Mouse (Mus musculus) cerebellum, postnatal 14 days (tissue): ENCODE data around the gene Tmem168.

Source experiments
- DNase-seq, 2 experiments: peaks; one replicate each; pipeline ENCODE4 v3.0.0; 2021; ENCODE audit warnings: mixed read lengths in 2 of 2

Tmem168 gene

DNA sequence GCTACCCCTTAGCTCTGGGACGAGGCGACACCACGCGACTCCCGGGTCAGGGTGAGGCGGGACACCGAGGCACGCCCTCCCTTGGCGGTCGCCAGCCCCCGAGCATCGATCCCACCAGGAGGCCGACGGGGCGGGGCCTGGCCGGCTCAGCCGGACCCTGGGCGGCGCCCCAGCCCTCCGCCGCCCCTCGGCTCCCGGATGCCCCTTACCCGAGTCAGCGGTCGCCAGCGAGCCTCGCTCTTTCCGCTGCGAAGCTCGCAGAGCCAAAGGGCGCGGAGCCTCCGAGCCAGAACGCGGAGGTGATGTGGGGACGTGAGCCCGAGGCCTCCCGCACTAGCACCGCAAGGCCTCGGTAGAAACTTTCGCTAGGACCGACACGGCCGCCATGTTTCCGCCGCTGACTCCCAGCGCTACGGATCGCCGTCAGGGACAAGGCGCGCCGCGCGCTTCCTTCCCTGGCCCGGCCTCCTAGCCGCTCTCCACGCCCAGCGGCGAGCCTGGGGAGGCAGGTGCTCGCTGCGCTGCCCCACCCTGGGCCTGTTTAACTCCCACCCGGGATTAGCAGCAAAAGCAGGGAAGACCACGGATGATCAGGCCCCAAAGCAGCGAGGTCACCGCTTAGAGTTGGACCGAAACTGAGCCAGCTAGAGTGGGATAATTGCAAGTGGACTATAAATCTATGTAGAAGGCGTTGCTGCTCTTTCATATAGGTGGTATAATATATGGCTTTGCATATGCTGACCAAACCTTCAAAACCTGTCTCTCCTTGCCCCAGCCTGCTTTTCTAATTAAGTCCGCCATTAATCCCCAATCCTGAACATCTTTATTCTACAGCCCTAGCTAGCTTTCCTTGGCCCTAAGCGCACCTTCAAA is at the start of gene Tmem168:
Gene Tmem168, minus strand, starts transcription at position 480 of the 873 bp plus-strand sequence.
- peak; percentile 95 to 97 for DNase-seq

DNA sequence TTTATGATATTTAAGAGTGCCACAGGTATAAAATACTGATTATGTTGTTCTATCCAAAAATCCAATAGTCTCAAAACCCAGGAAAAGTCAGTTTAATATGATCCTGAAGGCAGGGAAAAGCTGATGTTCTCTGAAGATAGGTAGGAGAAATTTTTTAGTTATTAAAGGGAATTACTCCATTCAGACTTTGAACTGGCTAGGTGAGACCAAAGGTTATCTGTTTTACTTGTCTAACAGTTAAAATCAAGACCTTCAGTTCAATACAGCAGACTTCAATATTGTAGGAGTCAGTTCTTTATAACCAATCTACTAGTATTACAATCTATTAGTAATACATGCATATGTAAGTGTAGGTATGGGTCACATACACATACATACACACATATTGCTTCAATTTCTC is 46.2 kb upstream of the Tmem168 start:
- no peak for DNase-seq

- no peak for DNase-seq
Measured at GRCm38 (mm10) chr6:13652284-13652683, 44.4 kb upstream of the Tmem168 start.

DNA sequence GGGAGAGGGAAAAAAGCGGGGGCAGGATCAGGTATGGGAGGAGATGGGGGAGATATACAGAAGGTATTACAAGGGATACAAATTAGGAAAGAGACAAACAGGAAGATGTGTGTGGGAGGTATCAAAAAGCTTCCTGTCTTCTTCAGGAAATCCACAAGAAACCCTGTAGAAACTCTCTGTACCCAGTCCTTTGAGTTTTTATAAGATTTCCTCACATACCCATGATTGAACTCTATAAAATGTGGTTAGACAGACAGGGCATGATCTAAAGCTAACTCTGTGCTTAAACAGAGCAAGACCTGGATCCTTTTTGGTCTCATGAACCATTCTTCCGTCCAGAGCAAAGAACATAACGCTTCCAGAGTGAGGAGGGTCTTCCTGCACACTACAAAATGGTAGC is 43.0 kb upstream of the Tmem168 start:
- DNase-seq: no peak

DNA sequence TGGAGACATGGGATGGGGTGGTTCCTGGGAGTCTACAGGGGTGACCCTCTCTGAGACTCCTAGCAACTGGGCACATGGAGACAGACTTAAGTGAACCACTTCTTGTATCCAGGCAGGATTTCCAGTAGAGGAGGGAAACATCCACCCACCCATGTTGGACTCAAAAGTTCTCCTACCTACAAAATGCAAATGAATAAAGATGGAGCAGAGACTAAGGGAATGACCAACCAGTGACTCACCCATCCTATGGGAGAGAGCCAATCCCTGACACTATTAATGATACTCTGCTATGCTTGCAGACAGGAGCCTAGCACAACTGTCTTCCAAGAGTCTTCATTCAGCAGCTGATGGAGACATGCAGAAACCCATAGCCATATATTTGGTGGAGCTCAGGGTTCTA is 40.4 kb upstream of the Tmem168 start:
- DNase-seq: no peak

- DNase-seq: peak; percentile 18 to 38
Measured at GRCm38 (mm10) chr6:13636582-13636989, 28.7 kb upstream of the Tmem168 start.

DNA sequence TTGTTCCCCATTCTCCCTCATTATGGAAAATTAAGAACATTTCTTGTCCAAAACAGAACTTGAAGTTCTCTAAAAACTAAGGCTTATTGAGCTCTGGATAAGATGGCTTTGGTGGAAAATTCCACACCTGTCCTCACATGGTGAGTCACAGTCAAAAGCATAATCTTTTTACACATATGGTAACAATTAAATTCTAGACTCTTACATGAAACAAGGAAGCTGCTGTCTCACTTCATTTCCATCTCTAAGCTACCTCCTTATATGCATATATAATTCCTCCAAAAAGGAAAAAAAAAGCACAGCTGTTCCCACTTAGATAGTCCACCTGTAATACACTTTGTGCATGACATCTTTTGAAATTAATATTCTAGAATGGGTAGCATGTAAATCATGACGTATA is 24.7 kb upstream of the Tmem168 start:
- no peak for DNase-seq

- no peak for DNase-seq
Measured at GRCm38 (mm10) chr6:13630607-13631006, 22.7 kb upstream of the Tmem168 start.

GRCm38 (mm10) chr6:13619618-13620017 is 11.7 kb upstream of the Tmem168 start:
- DNase-seq: no peak

DNA sequence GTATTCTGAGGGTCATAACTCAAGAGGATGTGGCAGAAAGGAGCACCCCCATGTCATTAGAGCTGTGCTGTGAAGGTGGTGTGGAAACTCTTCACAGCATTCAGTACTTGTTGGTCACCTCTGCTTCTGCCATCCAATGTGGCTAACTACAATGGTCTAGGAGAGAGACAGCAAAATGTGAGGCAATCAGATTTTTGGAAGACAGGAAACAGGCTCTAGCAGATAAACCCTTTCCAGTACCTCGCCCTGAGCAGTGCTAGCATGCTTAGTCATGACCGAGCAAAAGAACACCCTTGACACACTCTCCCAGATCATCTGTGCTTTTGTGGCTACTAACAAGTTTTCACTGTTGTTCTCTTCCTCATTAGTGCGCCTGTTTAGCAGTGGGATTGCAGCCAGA is 9.2 kb upstream of the Tmem168 start:
- DNase-seq: no peak

- DNase-seq: no peak
Measured at GRCm38 (mm10) chr6:13614568-13614967, 6.7 kb upstream of the Tmem168 start.

- DNase-seq: no peak
Measured at GRCm38 (mm10) chr6:13613671-13614070, 5.8 kb upstream of the Tmem168 start.

GRCm38 (mm10) chr6:13610869-13611268 is 3.0 kb upstream of the Tmem168 start:
- no peak for DNase-seq

GRCm38 (mm10) chr6:13609353-13610140 is 1.6 kb upstream of the Tmem168 start:
- no peak for DNase-seq

- no peak for DNase-seq
Measured at GRCm38 (mm10) chr6:13606921-13607620, 829 bp downstream of the Tmem168 start.

GRCm38 (mm10) chr6:13606394-13606793 is 1.5 kb downstream of the Tmem168 start:
- no peak for DNase-seq

DNA sequence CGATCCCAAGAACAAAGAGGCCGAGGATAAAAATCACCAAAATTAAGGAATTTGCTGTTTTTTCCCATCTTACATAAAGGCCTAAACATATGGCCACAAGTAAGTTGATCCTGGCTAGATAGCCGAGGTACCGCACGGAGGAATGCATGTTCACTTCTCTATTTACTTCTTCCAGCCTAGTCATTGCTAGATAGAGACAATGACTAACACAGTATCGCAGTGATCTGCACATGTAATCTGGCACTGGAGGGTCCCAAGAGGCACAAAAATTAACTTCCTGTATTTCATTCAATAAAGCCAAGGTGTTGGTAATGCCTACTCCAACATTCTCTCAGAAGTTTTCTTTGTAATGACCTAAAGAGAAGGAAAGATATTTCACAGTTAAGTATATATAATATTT is 4.8 kb downstream of the Tmem168 start:
- no peak for DNase-seq

- peak; percentile 17 to 27 for DNase-seq
Measured at GRCm38 (mm10) chr6:13601587-13601986, 6.3 kb downstream of the Tmem168 start.

DNA sequence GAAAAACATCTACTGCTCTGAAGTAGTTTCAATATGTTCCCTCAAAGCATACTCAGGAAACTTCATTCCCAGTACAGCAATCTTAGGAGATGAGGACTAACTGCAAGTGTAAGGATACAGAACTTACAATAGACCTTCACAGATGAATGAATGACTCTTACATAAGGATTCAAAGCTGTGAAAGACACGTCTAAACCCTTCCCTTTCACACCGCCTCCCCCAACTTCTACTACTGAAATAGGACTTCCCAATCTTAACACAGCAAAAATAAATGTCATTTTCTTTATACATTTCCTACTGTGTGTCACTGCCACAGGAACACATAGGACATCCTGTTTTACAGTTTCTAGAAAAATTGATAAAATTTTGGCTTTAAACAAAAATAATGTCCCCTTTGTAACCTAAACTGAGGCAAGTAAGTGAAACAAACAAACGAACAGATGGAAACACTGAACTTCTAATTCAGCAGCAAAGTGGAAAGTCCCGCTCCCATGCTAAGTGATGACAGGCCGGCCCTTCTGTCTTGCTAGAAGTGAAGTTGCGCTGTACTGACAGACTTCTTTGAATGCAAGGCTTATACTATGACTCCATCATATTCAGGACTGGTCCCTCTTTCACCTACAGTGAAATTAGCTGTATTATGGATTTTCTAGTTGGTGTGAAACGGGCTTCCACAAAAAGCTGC is 9.5 kb downstream of the Tmem168 start:
- DNase-seq: no peak

GRCm38 (mm10) chr6:13592729-13593345 is 15.1 kb downstream of the Tmem168 start:
- no peak for DNase-seq

GRCm38 (mm10) chr6:13586560-13586959 is 21.3 kb downstream of the Tmem168 start:
- no peak for DNase-seq

DNA sequence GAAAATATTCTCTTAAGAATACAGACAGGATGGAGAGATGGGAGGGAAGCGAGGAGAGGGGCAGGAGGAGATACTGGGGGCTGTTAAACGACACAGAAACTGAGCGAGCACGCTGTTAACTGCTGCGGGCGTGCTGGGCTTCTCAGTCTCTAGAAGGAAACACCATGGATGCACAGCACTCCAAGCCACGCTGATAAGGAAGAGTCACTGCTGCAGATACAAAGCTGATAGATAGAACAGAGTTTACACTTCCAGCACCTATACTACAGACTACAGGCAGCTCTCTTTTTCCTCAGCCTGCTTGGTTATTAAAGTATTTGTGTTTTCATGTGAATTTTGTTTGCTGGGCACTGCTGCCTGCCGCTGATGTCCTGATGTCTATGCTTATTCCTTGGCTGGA is 21.7 kb downstream of the Tmem168 start:
- DNase-seq: no peak
